Mouse (Mus musculus) CH12.LX (cell line): ENCODE results near the gene Ms4a6b.

ENCODE experiments used
- CTCF ChIP-seq, 2 experiments: IDR thresholded peaks in 1 of 2; conservative IDR thresholded peaks in 1 of 2; 2 replicates each; pipeline ENCODE4 v1.5.1; 2011 to 2012; ENCODE audit warnings: low read depth in 2 of 2, low read length in 2 of 2, improper control_type of control experiment in 1 of 2, inconsistent platforms in 1 of 2, mild to moderate bottlenecking in 1 of 2, moderate library complexity in 1 of 2
- KAT2A ChIP-seq: IDR thresholded peaks from 2 replicates; pipeline ENCODE4 v1.6.1; 2012; ENCODE audit warnings: low read length, improper control_type of control experiment, inconsistent platforms; ENCODE audit not compliant: insufficient replicate concordance
- MAFK ChIP-seq: IDR thresholded peaks from 2 replicates; pipeline ENCODE4 v1.6.1; 2011; ENCODE audit warnings: low read length, improper control_type of control experiment; ENCODE audit not compliant: insufficient replicate concordance
- MAZ ChIP-seq: IDR thresholded peaks from 2 replicates; pipeline ENCODE4 v1.6.1; 2012; ENCODE audit warnings: low read depth, mild to moderate bottlenecking, inconsistent platforms, low read length, improper control_type of control experiment, moderate library complexity
- MEF2A ChIP-seq: IDR thresholded peaks from 2 replicates; pipeline ENCODE4 v1.6.1; 2014; ENCODE audit warnings: low read depth, mild to moderate bottlenecking, inconsistent platforms, low read length, improper control_type of control experiment, borderline replicate concordance
- POLR2A ChIP-seq: IDR thresholded peaks from 2 replicates; pipeline ENCODE4 v1.6.1; 2011; ENCODE audit warnings: low read depth, mild to moderate bottlenecking, improper control_type of control experiment, low read length
- RAD21 ChIP-seq: IDR thresholded peaks from 2 replicates; pipeline ENCODE4 v1.6.1; 2011; ENCODE audit warnings: low read depth, mild to moderate bottlenecking, low read length, improper control_type of control experiment, moderate library complexity
- RCOR1 ChIP-seq: conservative IDR thresholded peaks from 2 replicates; pipeline ENCODE4 v1.6.1; 2012; ENCODE audit warnings: low read depth, mild to moderate bottlenecking, inconsistent platforms, low read length, improper control_type of control experiment
- SIN3A ChIP-seq: IDR thresholded peaks from 2 replicates; pipeline ENCODE4 v1.6.1; 2012; ENCODE audit warnings: low read length, improper control_type of control experiment, inconsistent platforms
- ZC3H11A ChIP-seq: IDR thresholded peaks from 2 replicates; pipeline ENCODE4 v1.6.1; 2012; ENCODE audit warnings: low read depth, mild to moderate bottlenecking, inconsistent platforms, low read length, improper control_type of control experiment

DNA sequence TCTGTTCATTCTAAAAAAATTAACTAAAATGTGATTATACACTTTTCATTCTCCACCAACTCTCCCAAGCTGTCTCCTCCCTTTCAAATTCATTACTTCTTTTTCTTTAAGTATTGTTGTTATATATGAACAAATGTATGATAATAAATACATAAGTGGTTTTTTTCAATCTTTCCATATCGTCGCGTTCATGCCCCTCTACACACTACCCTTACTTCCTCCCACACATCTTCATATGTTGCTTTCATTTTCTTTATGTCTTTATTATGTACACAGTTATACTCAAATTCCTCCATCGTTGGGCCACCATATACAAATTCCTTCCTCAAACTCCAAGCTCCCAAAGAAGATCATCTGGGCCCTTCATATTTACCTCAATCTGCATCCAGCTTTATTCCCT, 15.0 kb upstream of the Ms4a6b start:
- TF ChIP-seq RCOR1 (no peak), ZC3H11A (no peak), POLR2A (no peak), CTCF (conservative IDR thresholded peaks at IDR 0.05 in 1 of 2, IDR thresholded peaks at IDR 0.05 in 1 of 2; ENCODE audit: low read depth in 2 of 2, low read length in 2 of 2) (no peak), SIN3A (no peak), MAZ (no peak), RAD21 (no peak), KAT2A (no peak), MEF2A (no peak), MAFK (no peak)
